Mouse (Mus musculus) CH12F3 (cell line): ENCODE results near the gene Phf21a.

ENCODE experiments used
- in situ Hi-C: fragments of 300-500 bp; cut with MboI; formaldehyde crosslinking; loops from 2 replicates; pipeline ENCODE4 v1.14.3; 2020; ENCODE audit warnings: low sequenced_read_pairs

Gene Phf21a

DNA sequence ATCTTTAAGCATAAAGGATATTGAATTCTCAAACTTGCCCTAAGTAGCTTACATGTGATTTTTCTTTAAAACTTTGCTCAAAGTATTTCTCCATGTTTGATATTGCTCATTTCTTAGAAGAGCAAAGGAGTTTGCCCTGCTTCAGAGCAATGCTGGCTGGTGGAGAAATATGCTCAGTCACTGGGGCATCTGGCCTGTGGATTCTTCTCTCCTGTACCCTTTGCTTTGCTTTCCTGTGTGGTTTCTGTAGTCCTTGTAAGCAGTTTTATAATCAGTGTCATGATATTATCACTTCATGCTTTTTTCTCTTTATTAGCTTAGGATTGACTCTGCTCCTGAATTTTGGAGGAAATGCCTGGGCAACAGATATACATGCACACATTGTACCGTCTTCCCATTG, 117.5 kb downstream of the Phf21a start:
- in situ Hi-C loops: no loop called here

DNA sequence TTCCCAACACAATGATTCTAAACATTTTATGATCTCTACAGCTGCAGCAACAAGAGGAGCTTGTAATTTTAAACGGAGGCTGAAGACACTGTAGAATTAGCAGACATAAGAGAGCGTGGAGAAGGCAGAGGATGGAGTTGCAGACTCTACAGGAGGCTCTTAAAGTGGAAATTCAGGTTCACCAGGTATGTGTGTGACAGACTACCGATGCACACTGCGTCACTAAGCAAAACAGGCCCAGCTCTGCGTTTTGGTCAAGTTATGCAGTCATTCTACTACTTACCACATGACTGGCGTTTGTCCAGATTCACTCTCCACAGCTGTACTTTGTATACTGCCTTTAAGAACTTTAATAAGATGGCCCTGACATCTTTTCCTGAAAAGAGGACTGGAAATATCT, 128.5 kb downstream of the Phf21a start:
- in situ Hi-C loops: no loop called here

- in situ Hi-C loops: no loop called here
Observed at GRCm38 (mm10) chr2:92225592-92225991, 132.7 kb downstream of the Phf21a start.

DNA sequence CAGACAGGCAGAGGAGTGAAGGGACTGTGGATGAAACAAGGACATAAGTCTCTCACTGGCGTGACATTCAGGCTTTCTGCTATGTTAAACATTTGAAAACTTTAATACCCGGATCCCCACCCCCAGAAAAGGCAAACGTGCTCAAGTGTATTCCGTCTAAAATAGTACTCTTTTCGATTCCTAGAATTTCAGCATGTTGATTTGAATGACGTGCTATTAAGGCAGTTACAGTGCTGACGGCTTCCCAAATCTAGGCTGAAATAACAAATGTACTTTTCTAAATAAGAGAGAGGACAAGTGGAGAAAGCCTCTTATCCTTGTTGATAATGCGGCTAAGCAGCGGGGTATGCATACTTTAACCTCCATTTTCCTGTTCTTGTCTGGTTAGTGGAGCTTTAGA, 137.1 kb downstream of the Phf21a start:
- in situ Hi-C loops: no loop called here

GRCm38 (mm10) chr2:92231706-92232105, 138.8 kb downstream of the Phf21a start:
- in situ Hi-C loops: no loop called here

DNA sequence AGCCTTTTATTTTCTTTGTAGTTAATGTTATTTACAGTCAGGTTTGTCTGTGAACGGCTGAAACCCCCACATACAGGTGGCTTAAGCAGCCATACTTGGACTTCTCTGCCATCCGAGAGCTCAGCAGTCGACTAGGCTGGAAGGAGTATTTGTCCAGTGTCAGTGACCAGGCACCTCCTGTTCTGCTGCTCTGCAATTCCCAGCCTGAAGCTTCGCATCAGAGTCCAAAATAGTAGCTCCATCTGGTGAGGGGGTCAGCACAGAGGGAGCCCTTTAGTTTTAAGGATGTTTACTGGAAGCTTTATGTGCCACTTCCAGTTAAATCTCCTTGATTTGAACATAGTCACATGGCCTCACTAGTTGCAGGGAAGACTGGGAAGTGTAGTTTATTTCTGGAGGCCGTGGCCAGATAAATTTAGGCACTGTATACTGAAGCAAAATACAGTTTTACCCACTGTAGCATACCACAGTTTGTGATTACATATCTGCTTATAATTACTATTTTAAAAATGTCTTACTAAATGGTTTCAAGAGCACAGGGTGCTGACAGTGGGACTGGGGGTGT, 141.9 kb downstream of the Phf21a start:
- in situ Hi-C loops: no loop called here

DNA sequence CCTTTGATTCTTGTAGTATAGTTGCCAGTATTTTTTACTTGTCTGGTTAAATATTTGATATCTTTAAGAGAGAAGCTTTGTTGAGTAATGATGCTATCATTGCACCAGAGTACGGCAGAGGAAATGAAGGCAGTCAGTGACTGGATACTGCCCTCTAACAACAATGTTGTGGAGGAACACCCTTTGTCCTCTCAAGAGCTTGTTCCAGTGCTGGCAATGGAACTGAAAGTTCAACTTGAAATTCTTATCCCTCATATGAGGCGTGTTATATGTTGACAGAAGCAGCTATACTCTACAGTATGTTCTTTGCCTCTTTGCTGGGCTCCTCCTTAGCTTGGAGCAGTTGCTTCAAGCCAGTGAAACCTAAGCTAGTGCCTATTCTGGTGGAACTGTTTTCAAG, 147.4 kb downstream of the Phf21a start:
- in situ Hi-C loops: no loop called here

DNA sequence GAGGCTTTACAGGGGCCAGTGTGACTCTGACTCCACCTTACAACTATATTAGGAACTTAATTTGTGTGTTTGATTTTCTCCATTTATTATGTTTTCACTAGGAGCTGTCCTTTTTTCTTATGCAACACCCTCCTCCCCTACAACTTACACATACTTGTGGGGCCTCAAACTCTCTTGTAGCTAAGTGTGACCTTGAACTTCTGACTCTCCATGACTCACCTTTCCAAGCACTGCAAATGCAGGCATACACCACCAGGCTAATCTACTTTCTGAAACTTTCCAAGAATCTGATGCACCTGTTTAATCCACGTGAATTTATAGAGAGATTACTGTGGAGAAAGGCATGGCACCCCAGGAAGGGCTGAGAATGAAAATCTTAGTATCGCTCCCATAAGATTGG, 147.9 kb downstream of the Phf21a start:
- in situ Hi-C loops: no loop called here

GRCm38 (mm10) chr2:92241317-92241716, 148.4 kb downstream of the Phf21a start:
- in situ Hi-C loops: no loop called here

- in situ Hi-C loops: no loop called here
Observed at GRCm38 (mm10) chr2:92246112-92246511, 153.2 kb downstream of the Phf21a start.

GRCm38 (mm10) chr2:92247711-92248110, 154.8 kb downstream of the Phf21a start:
- in situ Hi-C loops: no loop called here

GRCm38 (mm10) chr2:92250472-92250871, 157.6 kb downstream of the Phf21a start:
- in situ Hi-C loops: no loop called here

DNA sequence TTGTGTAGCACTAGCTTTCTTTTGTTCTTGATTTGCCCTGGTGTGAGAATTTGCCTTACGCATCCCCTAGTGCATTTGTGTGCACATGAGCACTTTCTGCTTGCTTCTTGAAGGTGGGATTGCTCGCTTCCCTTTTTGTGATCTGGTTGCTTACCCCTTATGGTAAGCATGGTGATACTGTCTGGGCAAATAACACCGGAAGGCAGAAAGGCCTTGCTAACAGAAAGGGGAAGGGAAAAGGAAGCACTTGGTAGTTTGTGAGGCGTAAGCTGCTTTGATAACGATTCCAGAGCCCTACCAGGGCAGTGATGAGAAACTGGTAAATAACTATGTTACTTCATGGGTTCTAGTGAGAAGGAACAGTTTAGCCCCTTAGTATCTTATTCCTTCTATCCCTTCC, 160.9 kb downstream of the Phf21a start:
- in situ Hi-C loops: no loop called here

GRCm38 (mm10) chr2:92256141-92256540, 163.2 kb downstream of the Phf21a start:
- in situ Hi-C loops: no loop called here

DNA sequence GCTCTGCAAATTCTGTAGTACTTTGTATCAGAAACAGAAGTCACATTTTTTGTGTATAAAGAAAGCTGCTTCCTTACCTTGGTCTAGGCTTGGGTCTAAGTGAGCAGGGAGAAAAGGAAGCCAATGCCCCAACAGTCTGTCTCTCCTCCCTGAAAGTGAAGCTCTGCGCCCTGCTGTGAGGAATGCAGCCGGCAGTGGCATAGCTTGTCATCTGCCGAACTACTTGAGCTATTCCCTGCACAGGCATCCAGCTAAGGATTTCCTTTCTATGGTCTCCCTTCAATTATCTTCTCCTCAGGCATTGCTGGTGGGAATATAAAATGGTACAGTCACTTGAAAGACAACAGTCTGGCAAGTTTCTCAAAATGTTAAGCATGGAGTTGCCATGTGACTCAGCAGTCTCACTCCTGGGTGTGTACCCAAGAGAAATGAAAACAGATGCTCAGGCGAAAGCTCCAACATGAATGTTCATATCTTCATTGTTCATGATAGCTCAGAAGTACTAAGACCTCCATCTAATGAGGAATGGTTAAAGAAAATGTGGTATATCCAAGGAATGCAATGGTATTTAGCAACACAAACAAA, 164.5 kb downstream of the Phf21a start:
- in situ Hi-C loops: no loop called here

DNA sequence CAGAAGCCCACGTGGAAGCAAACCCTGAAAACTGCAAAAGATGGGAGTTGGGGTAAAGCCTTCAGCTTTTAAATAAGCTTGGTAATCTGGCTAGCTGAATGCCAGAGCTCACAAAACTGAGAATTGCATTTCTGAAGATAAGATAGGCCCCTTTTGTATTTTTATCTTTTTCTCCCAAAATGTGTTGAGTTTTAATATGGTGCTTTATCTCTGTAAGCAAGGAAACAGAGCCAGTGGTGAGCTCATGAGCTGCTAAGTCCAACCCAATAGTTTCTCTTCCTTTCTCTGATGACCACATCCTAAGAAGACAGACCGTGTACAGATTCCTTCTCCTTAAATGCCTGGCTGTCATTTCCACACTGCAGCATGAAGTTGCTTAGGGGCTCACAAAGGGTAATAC, 167.0 kb downstream of the Phf21a start:
- in situ Hi-C loops: no loop called here

DNA sequence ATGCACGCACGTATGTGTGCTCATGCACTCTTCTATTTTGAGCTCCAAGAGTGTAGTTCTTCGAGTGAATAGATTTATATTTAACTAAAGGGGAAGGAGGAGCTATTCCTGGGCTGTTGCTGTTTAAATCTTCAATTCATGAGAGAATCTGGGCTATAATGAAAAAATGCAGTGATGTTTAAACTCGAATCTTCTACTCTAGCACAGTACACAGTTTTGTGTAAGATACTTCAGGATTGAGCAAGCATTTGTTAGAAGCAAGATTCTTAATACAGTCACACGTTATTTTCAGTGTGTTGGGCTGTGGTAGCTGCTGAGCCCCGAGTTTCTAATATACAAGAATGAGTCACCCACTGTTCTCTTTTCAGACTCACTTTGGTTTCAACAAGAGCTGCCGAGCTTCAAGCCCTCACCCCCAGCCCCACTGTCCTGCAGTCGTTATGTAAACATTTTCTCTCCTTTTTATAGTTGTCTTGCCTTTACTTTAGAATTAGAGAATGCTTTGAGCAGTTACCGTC, 173.2 kb downstream of the Phf21a start:
- in situ Hi-C loops: no loop called here

DNA sequence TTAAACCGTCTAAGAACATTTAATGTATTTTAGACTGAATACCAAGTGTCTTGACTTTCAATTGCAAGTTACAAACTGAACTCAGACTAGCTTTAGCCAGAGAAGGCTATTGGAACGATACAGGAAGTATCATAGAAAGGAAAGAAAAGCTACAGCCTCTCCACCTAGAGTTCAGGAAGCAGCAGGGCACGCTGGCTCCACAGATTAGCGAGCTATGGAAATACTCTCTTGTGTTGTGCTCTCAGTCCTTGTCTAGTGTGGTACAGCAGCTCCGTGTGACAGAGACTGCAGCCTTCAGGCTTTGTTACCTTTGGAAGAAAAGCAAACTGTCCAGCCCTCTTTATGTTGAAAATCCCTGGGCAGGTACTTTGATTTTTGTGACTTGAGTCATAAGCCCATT, 176.3 kb downstream of the Phf21a start:
- in situ Hi-C loops: no loop called here

DNA sequence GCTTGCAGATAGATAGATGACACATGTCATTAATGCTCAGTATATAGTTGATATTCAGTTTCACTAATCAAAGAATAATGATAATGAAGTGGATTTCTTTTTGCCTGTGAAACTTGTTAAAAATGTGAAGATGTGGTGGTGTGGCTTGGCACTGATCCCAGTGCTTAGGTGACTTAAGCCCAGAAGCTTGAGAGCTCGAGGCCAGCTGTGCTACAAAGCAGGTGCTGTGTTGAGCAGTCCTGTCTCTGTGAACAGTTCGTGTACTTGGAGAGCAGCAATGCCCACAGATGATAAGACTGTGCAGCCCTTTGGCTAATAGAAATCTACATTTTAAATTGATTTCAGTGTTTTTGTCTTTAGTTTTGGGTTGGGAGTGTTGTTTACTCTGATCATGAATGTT, 179.6 kb downstream of the Phf21a start:
- in situ Hi-C loops: no loop called here

GRCm38 (mm10) chr2:92273101-92273801, 180.3 kb downstream of the Phf21a start:
- in situ Hi-C loops: no loop called here

DNA sequence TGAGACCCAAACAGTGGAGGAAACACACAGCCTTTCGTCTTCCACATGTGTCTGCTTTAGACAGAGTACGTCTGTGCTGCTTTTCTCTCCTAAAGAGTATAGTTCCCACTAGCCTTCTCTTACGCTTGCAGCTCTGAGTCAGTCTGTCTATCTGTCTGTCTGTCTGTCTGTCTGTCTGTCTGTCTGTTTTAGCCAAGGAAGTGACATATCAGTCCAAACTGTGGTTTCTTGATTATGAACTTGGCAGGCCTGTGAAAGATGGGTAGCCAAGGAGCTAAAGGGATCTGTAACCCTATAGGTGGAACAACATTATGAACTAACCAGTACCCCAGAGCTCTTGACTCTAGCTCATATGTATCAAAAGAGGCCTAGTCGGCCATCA, 180.9 kb downstream of the Phf21a start:
- in situ Hi-C loops: no loop called here

- in situ Hi-C loops: no loop called here
Observed at GRCm38 (mm10) chr2:92277787-92278186, 184.9 kb downstream of the Phf21a start.
